Mouse (Mus musculus): Measurements from ENCODE around the gene Hdac11.
"Not testable (repeated sequence)": the region's sequence is repeated elsewhere in the genome, so short reads cannot be mapped to it uniquely, and the experiment has no call there.

The Hdac11 gene

DNA sequence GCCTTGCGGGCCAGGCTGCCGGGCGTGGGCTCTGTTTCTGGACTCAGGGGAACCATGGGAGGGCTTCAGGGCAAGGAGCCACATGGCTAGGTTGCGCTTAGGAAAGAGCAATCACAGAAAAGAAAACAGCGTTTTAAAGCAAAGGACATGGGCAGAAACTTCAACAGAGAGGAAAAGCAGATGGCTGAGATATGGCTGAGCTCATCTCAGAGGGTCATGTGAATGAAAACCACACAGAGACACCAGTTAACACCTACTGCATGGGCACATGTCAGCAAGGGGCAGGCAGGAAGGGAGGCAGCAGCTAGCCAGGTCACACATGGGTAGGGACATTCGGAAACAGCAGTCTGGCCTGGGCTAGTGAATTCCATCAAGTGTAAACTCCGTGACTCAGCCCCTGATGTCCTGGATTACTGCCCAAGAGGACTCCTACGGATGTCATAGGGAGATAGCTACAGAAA, 45.4 kb downstream of the Hdac11 start:
- DNase-seq (ENCODE audit: low read depth, low spot score), result no peak

DNA sequence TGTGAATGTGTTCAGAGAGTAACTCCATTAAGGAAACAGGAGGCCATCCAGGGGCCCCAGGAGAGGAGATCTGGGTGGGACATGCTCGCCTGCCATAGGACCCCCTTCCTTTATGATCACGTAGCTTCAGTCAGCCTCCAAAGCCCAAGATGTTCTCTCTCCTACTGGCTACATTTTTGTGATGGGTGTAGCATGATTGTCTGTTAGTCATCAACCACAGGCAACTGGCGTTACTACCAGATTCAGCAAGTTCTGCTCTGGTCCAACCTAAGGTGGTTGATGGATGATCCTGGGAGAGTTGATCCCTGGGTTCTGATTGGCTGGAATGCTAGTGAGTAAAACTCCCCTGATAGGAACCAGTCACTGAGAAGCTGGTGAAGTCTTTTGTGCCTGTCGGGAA, 46.1 kb downstream of the Hdac11 start:
- no peak for DNase-seq (ENCODE audit: low read depth, low spot score)

DNA sequence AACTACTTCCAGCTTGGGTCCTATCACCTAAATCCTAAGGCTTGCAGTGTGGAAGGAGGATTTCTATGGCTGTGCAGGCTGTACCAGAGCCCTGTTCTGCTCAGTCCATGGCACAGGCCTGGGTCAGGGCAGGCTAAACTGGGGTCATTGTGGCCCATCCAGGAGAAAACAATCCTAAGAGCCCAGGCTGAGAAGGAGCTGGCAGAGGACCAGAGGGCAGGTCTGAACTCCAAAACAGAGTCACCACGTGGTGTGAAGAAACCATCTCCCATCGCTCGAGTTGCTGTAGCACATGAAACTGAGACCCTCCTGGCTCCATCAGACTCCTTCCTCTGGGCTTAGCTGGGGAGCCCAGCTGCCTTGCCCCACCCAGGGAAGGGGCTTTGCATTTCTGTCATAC, 48.9 kb downstream of the Hdac11 start:
- DNase-seq (ENCODE audit: low read depth, low spot score), result no peak

DNA sequence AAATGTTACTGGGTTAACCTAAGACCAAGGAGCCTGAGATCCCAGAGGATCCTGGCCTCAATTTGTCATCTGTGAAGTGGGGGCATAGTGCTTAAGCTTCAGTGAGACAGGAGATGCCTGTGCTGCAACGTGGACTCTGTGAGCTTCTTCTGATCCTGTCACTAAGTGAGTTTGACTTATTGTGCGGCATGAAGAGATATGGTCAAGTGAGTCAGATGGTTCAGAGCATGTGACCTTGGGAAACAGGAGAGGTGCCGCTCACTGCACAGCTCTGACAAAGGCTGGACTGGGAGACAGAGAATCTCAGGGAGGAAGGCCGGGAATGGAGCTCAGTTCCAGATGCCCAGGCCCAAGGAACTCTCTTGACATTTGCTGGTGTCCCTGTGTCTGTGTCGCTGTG, 49.3 kb downstream of the Hdac11 start:
- DNase-seq (ENCODE audit: low read depth, low spot score), result no peak

DNA sequence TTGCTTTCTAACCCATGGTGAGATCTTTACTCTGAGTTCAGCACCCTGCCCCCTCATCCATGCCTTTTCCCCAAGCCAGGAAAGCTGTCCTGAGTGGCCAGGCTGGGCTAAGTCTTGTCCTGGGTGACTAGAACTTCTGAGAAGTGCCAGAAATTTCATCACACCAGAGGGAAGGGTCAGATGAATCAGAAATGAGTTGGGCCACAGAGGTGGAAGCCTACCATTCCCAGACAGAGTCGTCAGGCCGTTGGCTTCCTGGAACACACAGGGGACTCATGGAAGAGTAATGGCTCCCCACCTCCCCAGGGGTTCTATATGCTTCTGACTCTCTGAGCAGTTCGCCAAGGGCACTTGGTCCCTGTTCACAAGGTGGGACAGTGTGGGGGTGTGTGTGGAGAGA, 51.0 kb downstream of the Hdac11 start:
- DNase-seq (ENCODE audit: low read depth, low spot score), result no peak

DNA sequence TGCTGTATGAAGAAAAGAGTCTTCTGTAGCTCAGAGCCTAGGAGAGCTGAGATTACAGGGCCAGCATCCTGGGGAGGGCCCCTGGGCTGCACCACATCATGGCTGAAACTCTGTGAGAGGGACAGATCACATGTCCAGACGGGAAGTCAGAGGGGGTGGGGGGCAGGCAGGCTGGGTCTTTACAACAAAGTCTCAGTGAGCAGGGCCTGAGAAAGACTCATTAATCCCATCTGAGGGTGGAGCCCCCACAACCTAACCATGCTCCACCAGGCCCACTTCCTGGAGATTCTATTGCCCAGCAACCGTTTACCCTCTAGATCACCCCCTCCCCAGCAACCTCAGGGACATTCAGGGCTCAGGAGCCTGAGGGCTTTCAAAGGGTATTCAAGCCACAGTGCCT, 53.3 kb downstream of the Hdac11 start:
- DNase-seq (ENCODE audit: low read depth, low spot score), result no peak

DNA sequence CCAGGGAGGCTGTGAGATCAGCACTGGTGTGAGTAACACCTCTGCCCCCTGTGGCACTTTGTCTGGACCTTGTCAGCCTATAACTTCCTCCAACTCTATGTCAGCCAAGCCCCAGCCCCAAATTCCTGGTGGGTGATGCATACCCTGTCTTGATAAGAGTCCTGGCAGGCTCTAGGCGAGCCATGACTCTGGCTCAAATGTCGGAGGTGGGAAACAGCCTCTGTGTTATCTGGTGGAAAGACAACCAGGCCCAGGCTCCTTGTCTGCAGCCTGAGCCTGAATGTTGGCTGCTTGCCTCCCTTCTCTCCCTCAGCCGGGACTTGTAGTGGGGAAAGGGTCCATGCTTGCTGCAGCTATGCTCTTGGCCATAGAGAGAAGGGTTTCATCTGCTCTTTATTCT, 54.4 kb downstream of the Hdac11 start:
- DNase-seq (ENCODE audit: low read depth, low spot score), result no peak

DNA sequence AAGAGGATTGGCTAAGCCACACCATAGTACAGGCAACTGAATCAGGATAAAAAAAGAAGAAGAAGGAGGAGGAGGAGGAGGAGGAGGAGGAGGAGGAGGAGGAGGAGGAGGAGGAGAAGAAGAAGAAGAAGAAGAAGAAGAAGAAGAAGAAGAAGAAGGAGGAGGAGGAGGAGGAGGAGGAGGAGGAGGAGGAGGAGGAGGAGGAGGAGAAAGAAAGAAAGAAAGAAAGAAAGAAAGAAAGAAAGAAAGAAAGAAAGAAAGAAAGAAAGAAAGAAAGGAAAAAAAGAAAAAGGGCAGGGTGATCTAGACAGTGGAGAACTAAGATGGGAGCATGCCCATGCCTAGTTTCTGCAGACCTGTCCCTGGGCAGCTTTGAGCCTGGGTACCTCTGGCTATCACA, 55.7 kb downstream of the Hdac11 start, which contains the start of gene Fbln2:
Gene Fbln2 (plus strand): TSS at position 301 of the 400 bp plus-strand sequence.
- DNase-seq (ENCODE audit: low read depth, low spot score), result not testable (repeated sequence)

DNA sequence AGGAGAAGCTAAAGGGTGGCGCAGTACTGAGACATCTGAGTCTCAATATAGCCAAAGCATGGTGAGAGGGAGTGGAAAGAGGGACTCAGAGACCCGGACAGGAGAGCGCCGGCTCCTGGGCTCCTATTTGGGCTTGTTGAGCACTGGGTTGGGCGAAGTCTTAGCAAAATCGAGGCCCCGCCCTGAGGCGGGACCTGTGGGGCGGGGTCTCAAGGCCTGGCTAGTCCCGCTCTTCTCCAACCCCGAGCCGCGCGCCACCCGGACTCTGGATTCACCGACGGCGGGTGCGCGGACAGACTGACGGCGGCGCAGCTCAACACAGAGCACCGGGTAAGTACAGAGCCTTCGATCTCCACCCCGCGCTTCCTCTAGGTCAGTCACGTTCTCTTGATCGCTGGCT, 56.1 kb downstream of the Hdac11 start:
- no peak for DNase-seq (ENCODE audit: low read depth, low spot score)

DNA sequence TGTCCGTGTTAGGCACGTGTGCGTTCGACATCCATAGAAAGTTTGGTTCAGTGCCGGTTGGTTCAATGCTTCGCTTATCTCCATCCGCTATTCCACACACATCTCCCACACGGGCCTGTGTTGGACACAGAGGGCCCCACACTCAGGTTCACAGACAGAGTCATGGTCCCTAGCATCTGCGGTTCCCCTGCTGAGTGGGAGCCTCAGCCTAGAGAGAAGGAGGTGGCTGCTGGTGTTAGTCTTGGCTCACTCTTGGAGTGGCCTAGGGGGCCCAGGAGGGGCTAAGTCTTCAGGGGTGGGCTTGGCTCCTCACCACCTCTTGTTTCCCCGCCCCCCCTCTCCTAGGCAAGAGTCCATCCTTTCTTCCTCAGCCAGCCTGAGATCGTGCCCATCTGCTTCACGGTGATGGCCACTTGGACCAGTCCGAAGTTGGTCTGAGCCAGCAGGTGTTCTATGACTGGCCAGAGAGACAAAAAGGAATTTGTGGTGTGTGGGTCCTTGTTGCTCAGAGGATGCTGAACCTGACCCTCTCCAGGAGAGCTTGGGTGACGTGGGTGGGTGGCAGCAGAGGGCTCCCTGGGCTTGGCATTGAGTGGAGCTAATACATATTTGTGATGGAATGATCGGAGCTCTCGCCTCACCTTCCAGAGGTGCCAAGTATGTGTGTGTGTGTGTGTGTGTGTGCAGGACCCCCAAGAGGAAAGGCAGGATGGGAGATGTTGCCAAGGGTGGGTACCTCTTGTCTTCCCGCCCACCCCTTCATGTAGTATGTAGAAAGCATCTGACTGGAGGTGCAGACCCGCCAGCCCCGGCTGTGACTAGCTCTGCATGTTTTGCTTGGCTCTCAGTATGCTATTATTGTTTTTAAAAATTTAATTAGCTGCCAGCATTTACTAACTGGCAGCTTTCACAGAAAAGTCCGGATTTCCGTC, 57.1 kb downstream of the Hdac11 start:
- no peak for DNase-seq (ENCODE audit: low read depth, low spot score)

DNA sequence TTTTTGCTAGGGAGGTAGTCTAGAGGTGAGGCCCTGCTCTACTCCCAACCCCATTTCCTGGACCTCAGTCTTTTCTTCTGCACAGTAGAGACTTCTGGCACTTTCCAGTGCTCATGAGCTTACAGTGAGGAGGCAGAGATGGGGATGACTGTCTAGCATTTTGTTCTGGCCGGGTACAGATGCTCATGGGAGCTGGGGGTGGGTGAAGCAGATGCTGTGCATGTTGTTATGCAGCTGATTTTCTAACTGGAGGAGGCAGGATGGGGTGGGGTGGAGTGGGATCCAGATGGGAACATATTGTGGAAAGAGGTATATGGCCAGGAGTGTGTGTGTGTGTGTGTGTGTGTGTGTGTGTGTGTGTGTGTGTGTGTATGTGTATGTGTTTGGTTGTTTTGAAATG, 59.0 kb downstream of the Hdac11 start:
- DNase-seq (ENCODE audit: low read depth, low spot score), result no peak

DNA sequence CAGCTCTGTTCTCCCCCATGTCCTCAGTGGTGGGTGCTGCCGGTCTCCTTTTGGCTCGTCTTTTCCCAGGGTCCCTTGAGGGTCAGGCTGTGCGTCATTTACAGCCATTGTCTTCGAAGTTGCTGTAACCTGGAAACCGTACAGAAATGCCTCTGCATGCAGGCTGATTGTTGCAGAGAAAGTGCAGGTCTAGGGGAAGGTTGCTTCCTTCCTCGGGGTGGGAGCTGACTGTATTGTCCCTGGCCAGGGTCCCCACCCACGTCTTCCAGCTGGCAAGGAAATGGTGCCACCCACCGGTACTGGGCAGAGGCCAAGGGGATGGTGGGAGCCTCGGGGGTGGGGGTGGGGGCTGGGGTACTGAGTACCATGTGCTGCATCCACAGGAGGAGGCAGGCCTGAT, 62.0 kb downstream of the Hdac11 start:
- no peak for DNase-seq (ENCODE audit: low read depth, low spot score)

DNA sequence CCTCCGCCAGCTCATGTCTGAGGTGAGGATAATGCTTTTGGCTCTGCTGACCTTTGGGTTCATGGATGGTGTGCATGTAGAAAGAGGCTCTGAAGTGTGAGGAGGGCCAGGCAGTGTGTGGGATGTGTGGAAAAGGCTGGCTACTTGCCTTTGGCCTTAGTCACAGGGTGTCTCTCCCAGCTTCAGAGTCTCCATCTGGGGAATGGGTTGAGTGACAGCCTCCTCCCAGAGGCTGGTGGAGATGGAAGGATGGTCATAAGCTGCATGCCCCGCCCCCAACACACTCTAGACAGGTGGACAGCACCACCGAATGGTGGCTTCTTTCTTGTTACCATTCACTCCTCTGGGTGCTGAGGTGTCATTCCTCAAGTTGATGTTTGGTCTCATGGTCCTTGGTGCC, 62.4 kb downstream of the Hdac11 start:
- DNase-seq (ENCODE audit: low read depth, low spot score), result no peak

DNA sequence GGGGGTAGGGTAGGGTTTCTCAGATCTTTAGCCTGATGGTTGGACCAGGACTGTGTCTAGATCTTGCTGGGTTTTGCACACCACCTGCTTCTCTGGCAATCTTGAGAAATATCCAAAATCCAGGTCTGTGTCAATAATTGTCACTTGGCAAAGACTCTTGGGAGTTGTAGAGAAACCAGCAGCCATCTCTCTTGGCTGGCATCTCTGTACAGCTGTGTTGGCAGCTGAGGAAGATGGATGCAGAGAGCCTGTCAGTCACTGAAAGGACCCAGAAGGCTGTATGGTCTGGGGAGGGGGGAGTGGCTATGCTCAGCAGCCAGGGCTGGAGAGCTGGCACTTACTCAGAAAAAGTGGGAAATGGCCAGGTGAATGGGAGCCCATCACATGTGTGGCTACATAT, 63.6 kb downstream of the Hdac11 start:
- DNase-seq (ENCODE audit: low read depth, low spot score), result peak; percentile 22

DNA sequence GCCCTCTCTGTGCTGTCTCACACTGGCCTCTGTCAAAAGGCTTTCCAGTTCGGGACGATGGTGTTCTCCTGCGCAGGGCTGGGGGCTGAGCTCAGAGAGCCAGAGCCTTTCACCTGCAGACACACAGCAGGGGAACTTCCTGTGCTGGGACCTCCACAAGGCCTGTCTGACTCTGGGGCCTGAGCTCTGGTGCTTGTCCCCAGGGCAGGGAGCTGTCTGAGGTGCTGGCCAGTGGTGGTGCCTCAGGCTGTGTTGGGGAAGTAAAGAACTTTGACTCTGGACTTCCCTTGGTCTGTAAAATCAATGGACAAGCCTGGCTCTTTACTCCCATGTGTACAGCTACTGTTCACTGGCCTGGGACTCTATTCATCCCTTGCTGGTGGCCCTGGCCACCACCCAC, 64.6 kb downstream of the Hdac11 start:
- DNase-seq (ENCODE audit: low read depth, low spot score), result no peak

DNA sequence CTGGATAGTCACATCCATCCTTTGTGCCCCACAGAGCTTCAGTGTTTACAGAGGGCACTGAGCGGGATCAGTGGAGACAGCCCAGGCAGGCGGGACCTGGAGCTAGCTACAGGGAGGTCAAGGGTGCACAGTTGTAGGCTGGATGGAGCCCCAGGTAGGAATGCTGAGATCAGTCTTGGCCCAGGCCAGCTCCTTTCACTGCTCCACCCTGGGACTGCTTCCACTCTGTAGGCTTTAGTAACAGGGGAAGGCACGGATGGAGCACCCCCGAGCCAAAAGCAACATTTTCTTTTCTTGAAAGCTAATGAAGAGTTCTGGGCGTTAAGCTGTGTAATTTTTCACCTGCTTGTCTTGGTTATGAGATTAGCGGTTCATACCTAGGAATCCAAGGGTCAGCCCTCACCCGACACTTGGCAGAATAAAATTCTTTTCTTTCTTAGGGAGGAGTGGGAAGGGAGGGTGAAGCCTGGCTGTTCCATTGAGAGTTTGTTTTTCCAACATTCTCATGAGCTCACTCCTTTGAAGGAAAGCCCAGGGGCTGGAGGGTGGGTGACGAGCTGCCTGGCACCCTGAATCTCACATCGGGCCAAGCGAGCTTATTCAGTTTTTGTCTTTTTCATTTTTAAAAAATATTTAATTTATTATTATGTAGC, 66.4 kb downstream of the Hdac11 start:
- no peak for DNase-seq (ENCODE audit: low read depth, low spot score)
